Mouse (Mus musculus) frontal cortex, adult (tissue): Measurements from ENCODE around the gene Gm45521.

Source experiments
- ATAC-seq: cut with Nextera tagmentation; 2 replicates; pipeline ENCODE4 v1.9.2; 2017; ENCODE audit warnings: mild to moderate bottlenecking, moderate library complexity, mixed read lengths; ENCODE audit not compliant: low TSS enrichment

Gene Gm45521

GRCm38 (mm10) chr14:7957049-7957448 is at the start of gene Gm45521:
Gm45521 (plus strand) TSS chr14:7957288.
- no peak for ATAC-seq

GRCm38 (mm10) chr14:7909472-7909871 is 47.6 kb upstream of the Gm45521 start:
- no peak for ATAC-seq

- no peak for ATAC-seq
Observed at GRCm38 (mm10) chr14:7913842-7914241, 43.2 kb upstream of the Gm45521 start.

- no peak for ATAC-seq
Observed at GRCm38 (mm10) chr14:7914461-7914860, 42.6 kb upstream of the Gm45521 start.

GRCm38 (mm10) chr14:7918150-7918991 is 38.7 kb upstream of the Gm45521 start:
- ATAC-seq: no peak

- ATAC-seq: peak; percentile 67
Observed at GRCm38 (mm10) chr14:7919309-7919708, 37.8 kb upstream of the Gm45521 start.

- ATAC-seq: no peak
Observed at GRCm38 (mm10) chr14:7919921-7920320, 37.2 kb upstream of the Gm45521 start.

GRCm38 (mm10) chr14:7921459-7921858 is 35.6 kb upstream of the Gm45521 start:
- ATAC-seq: no peak

GRCm38 (mm10) chr14:7923635-7924034 is 33.5 kb upstream of the Gm45521 start:
- no peak for ATAC-seq

GRCm38 (mm10) chr14:7928362-7928761 is 28.7 kb upstream of the Gm45521 start:
- no peak for ATAC-seq

- no peak for ATAC-seq
Observed at GRCm38 (mm10) chr14:7929029-7929428, 28.1 kb upstream of the Gm45521 start.

GRCm38 (mm10) chr14:7932151-7932550 is 24.9 kb upstream of the Gm45521 start:
- ATAC-seq: no peak

- ATAC-seq: no peak
Observed at GRCm38 (mm10) chr14:7934166-7934565, 22.9 kb upstream of the Gm45521 start.

- peak; percentile 94 for ATAC-seq
Observed at GRCm38 (mm10) chr14:7937052-7937630, 19.9 kb upstream of the Gm45521 start.

GRCm38 (mm10) chr14:7938809-7939784 is 18.0 kb upstream of the Gm45521 start:
- ATAC-seq: no peak

GRCm38 (mm10) chr14:7941413-7941812 is 15.7 kb upstream of the Gm45521 start:
- ATAC-seq: no peak

GRCm38 (mm10) chr14:7943101-7943800 is 13.8 kb upstream of the Gm45521 start:
- ATAC-seq: no peak

- no peak for ATAC-seq
Observed at GRCm38 (mm10) chr14:7943801-7944135, 13.3 kb upstream of the Gm45521 start.

GRCm38 (mm10) chr14:7944349-7945039 is 12.6 kb upstream of the Gm45521 start:
- peak; percentile 67 for ATAC-seq

- ATAC-seq: no peak
Observed at GRCm38 (mm10) chr14:7945261-7945660, 11.8 kb upstream of the Gm45521 start.

- no peak for ATAC-seq
Observed at GRCm38 (mm10) chr14:7951234-7951633, 5.9 kb upstream of the Gm45521 start.
